Mouse (Mus musculus) embryonic facial prominence, embryonic 14.5 days (tissue): ENCODE data around the gene Ly6g6f. TPM values are rescaled to one million over a fixed set of nuclear protein-coding genes. Genes with fewer than 3 reads are reported as not detected.

Experiments used
- ATAC-seq: fragments of 200-750 bp; cut with Nextera tagmentation; 2 replicates; pipeline ENCODE4 v1.8.0; 2017; ENCODE audit warnings: low read depth, moderate number of reproducible peaks, moderate TSS enrichment
- DNase-seq: peaks from one replicate; pipeline ENCODE4 v3.0.0-alpha.2; 2015; ENCODE audit warnings: low spot score
- H3K27ac ChIP-seq: fragments of 300-500 bp; sonication (generic); replicated peaks from 2 replicates; pipeline ENCODE4 v1.5.1; 2014; ENCODE audit warnings: low read depth, mild to moderate bottlenecking, low read length, moderate library complexity
- H3K27me3 ChIP-seq: fragments of 300-500 bp; sonication (generic); replicated peaks from 2 replicates; pipeline ENCODE4 v1.6.1; 2014; ENCODE audit warnings: low read length; ENCODE audit not compliant: control insufficient read depth, insufficient read depth
- H3K36me3 ChIP-seq: fragments of 300-500 bp; sonication (generic); 2 replicates; pipeline ENCODE4 v1.6.1; 2014; ENCODE audit warnings: low read length, mixed read lengths; ENCODE audit not compliant: control insufficient read depth, insufficient read depth
- H3K4me1 ChIP-seq: fragments of 300-500 bp; sonication (generic); 2 replicates; pipeline ENCODE4 v1.6.1; 2014; ENCODE audit warnings: antibody characterized with exemption, low read length; ENCODE audit not compliant: control insufficient read depth, insufficient read depth
- H3K4me2 ChIP-seq: fragments of 300-500 bp; sonication (generic); 2 replicates; pipeline ENCODE4 v1.6.1; 2014; ENCODE audit warnings: low read depth, mild to moderate bottlenecking, low read length, moderate library complexity, mixed read lengths
- H3K4me3 ChIP-seq: fragments of 300-500 bp; sonication (generic); 2 replicates; pipeline ENCODE4 v1.5.1; 2014; ENCODE audit warnings: low read depth, mild to moderate bottlenecking, low read length
- H3K9ac ChIP-seq: fragments of 300-500 bp; sonication (generic); 2 replicates; pipeline ENCODE4 v1.6.1; 2014; ENCODE audit warnings: low read depth, mild to moderate bottlenecking, low read length, moderate library complexity, mixed read lengths
- H3K9me3 ChIP-seq: fragments of 300-500 bp; sonication (generic); 2 replicates; pipeline ENCODE4 v1.6.1; 2016; ENCODE audit warnings: low read length; ENCODE audit not compliant: control insufficient read depth
- WGBS: fragments of 180-500 bp; shearing (Covaris S2); extraction: QIAGEN DNeasy Blood & Tissue Kit; methylation state at CpG from one replicate; pipeline ENCODE4 v1.1.7; 2014; 5-methylcytosine and 5-hydroxymethylcytosine counted together
- polyA plus RNA-seq: library from polyadenylated mRNA; unstranded; fragments of >200 nt; fragmentation: Nextera tagmentation; extraction: Ambion mirVana; gene quantifications from 2 replicates; pipeline ENCODE4 v1.2.1, GENCODE M21; 2014

The Ly6g6f gene
- polyA plus RNA-seq, 1 experiment from 2014 or later, result not detected

- 3% methylated on average over 36 of the region's 67 CpGs for WGBS
- Histone ChIP-seq H3K4me3 (peak within 1 kb of the TSS; percentile 58), H3K9ac (peak within 1 kb of the TSS; percentile 85), H3K4me1 (peaks cover 6% of the 10 kb centered on the region), H3K27me3 (no peaks in the 10 kb centered on the region), H3K27ac (peak within 1 kb of the TSS; percentile 96), H3K4me2 (peak within 1 kb of the TSS; percentile 59), H3K9me3 (no peaks in the 10 kb centered on the region), H3K36me3 (peaks cover 34% of the 10 kb centered on the region)
- DNase-seq (peak; percentile 97), ATAC-seq (peak; percentile 97)
Observed at GRCm38 (mm10) chr17:35088825-35089644, 3.6 kb upstream of the Ly6g6f start, which contains the start of gene Abhd16a. Gene Abhd16a, plus strand, starts transcription at chr17:35089263.

- H3K4me1 ChIP-seq, result peaks cover 6% of the 10 kb centered on the region
- ATAC-seq (no peak), DNase-seq (no peak)
- H3K9ac ChIP-seq, result no peak overlapping the region
- peaks cover 25% of the 10 kb centered on the region for H3K36me3 ChIP-seq
- no peak overlapping the region for H3K4me3 ChIP-seq
- no peak overlapping the region for H3K4me2 ChIP-seq
- H3K9me3 ChIP-seq, result no peaks in the 10 kb centered on the region
- no peak overlapping the region for H3K27ac ChIP-seq
- WGBS, result 30% methylated on average over 2 of the region's 2 CpGs
- H3K27me3 ChIP-seq, result no peaks in the 10 kb centered on the region
Observed at GRCm38 (mm10) chr17:35088151-35088550, 2.7 kb upstream of the Ly6g6f start.

GRCm38 (mm10) chr17:35083929-35084497 is 1.4 kb downstream of the Ly6g6f start:
- Histone ChIP-seq H3K9ac (no peak overlapping the region), H3K27ac (no peak overlapping the region), H3K27me3 (no peaks in the 10 kb centered on the region), H3K36me3 (no peaks in the 10 kb centered on the region), H3K4me1 (no peaks in the 10 kb centered on the region), H3K4me3 (no peak overlapping the region), H3K4me2 (no peak overlapping the region), H3K9me3 (no peaks in the 10 kb centered on the region)
- ATAC-seq (no peak), DNase-seq (no peak)
- WGBS, result 77% methylated on average over 3 of the region's 3 CpGs

GRCm38 (mm10) chr17:35082841-35083576 is 2.4 kb downstream of the Ly6g6f start:
- no peaks in the 10 kb centered on the region for H3K9me3 ChIP-seq
- H3K9ac ChIP-seq, result 0 out of 2 replicates have a peak overlapping the region, but pooled peaks have one; percentile 5

GRCm38 (mm10) chr17:35080710-35081109 is 4.7 kb downstream of the Ly6g6f start:
- Histone ChIP-seq H3K36me3 (no peaks in the 10 kb centered on the region), H3K9ac (no peak overlapping the region), H3K27me3 (no peaks in the 10 kb centered on the region), H3K4me1 (peaks cover 3% of the 10 kb centered on the region; the same call in 1 of the 2 replicates), H3K4me3 (no peak overlapping the region), H3K4me2 (no peak overlapping the region), H3K27ac (no peak overlapping the region), H3K9me3 (no peaks in the 10 kb centered on the region)
- ATAC-seq (no peak), DNase-seq (no peak)
- 70% methylated on average over 4 of the region's 4 CpGs for WGBS

More at GRCm38 (mm10) chr17:35082841-35083576, 2.4 kb downstream of the Ly6g6f start:
- Histone ChIP-seq H3K36me3 (no peaks in the 10 kb centered on the region), H3K4me2 (no peak overlapping the region), H3K4me3 (no peak overlapping the region), H3K4me1 (no peaks in the 10 kb centered on the region), H3K27me3 (no peaks in the 10 kb centered on the region), H3K27ac (no peak overlapping the region)
- DNase-seq, result no peak
- WGBS, result 84% methylated on average over 16 of the region's 16 CpGs
- no peak for ATAC-seq

- H3K4me2 ChIP-seq, result no peak overlapping the region
- DNase-seq (no peak), ATAC-seq (no peak)
- H3K27me3 ChIP-seq, result no peaks in the 10 kb centered on the region
- H3K27ac ChIP-seq, result no peak overlapping the region
- H3K9ac ChIP-seq, result no peak overlapping the region; the same call in 1 of the 2 replicates
- H3K36me3 ChIP-seq, result no peaks in the 10 kb centered on the region
- no peaks in the 10 kb centered on the region for H3K9me3 ChIP-seq
- H3K4me1 ChIP-seq, result peaks cover 3% of the 10 kb centered on the region; the same call in 1 of the 2 replicates
- no peak overlapping the region for H3K4me3 ChIP-seq
- WGBS, result 48% methylated on average over 6 of the region's 6 CpGs
Observed at GRCm38 (mm10) chr17:35080248-35080647, 5.2 kb downstream of the Ly6g6f start.

GRCm38 (mm10) chr17:35079778-35080177 is 5.6 kb downstream of the Ly6g6f start:
- peaks cover 3% of the 10 kb centered on the region; the same call in 1 of the 2 replicates for H3K4me1 ChIP-seq
- no peak overlapping the region; the same call in 1 of the 2 replicates for H3K9ac ChIP-seq
- DNase-seq (no peak), ATAC-seq (no peak)
- no peak overlapping the region for H3K4me3 ChIP-seq
- H3K27me3 ChIP-seq, result no peaks in the 10 kb centered on the region
- no peaks in the 10 kb centered on the region for H3K9me3 ChIP-seq
- H3K36me3 ChIP-seq, result no peaks in the 10 kb centered on the region
- H3K4me2 ChIP-seq, result no peak overlapping the region
- H3K27ac ChIP-seq, result no peak overlapping the region
- 65% methylated on average over 9 of the region's 9 CpGs for WGBS

GRCm38 (mm10) chr17:35077786-35078233 is 7.6 kb downstream of the Ly6g6f start, which contains the start of gene Ly6g6d:
Gene Ly6g6d, minus strand, starts transcription at chr17:35078065.
- peak within 1 kb of the TSS; percentile 31 for H3K9ac ChIP-seq
- H3K9me3 ChIP-seq, result no peaks in the 10 kb centered on the region
- H3K36me3 ChIP-seq, result no peaks in the 10 kb centered on the region
- ATAC-seq (peak; percentile 21), DNase-seq (no peak)
- H3K27me3 ChIP-seq, result no peaks in the 10 kb centered on the region
- peak within 1 kb of the TSS; percentile 43 for H3K4me2 ChIP-seq
- 12% methylated on average over 10 of the region's 14 CpGs for WGBS
- peaks cover 3% of the 10 kb centered on the region; the same call in 1 of the 2 replicates for H3K4me1 ChIP-seq
- no peak within 1 kb of the TSS for H3K27ac ChIP-seq
- peak within 1 kb of the TSS; percentile 8; the same call in 1 of the 2 replicates for H3K4me3 ChIP-seq
